In the genomic region with DNA sequence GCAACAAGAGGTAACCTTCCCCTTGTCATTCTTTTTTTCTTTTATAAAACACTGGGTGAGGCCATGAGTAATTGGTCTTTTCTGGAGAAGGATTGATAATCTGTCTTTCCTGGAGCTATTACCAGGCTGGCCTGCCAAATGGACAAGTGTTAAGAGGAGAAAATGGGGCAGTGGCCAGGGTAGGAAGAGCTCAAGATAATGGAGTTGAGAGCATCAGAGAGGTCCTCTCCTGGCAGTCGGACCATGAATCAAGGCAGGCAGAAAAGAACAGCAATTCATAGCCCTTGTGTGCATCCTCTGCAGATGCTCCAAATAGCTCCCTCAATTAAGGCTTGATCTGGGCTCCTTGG, we compare ENCODE assay signal across 28 mouse cellular contexts.
"Had no signal": no experiment of that assay in that cellular context is flagged by ENCODE, and none has a peak within 500 bp of the region (broad histone marks: within the 10 kb centered on the region; RNA-seq: fewer than 3 reads in every experiment).

No protein-coding gene starts in this region.

- H3K4me3 ChIP-seq: heart, embryonic 15.5 days; hindbrain, embryonic 10.5 days; hindbrain, embryonic 12.5 days; hindbrain, embryonic 13.5 days; hindbrain, embryonic 15.5 days; intestine, embryonic 15.5 days; kidney, embryonic 15.5 days; layer of hippocampus, adult 2 months; left cerebral cortex, adult 2 months had no signal

- H3K27me3 ChIP-seq: heart, embryonic 15.5 days; hindbrain, embryonic 12.5 days; hindbrain, embryonic 13.5 days; hindbrain, embryonic 15.5 days; intestine, embryonic 15.5 days; kidney, embryonic 15.5 days had no signal

- H3K4me1 ChIP-seq: intestine, embryonic 15.5 days had no signal

- H3K27ac ChIP-seq: heart, embryonic 15.5 days; hindbrain, embryonic 10.5 days; hindbrain, embryonic 12.5 days; hindbrain, embryonic 13.5 days; hindbrain, embryonic 14.5 days; hindbrain, embryonic 15.5 days; hindbrain, postnatal 0 days; intestine, embryonic 15.5 days; kidney, embryonic 15.5 days; kidney, postnatal 0 days; layer of hippocampus, adult 2 months; left cerebral cortex, adult 2 months had no signal

- DNase-seq: heart, postnatal 10 days; heart, postnatal 14 days; heart, postnatal 36 days; heart, postnatal 4 days; kidney, adult 11 months; kidney, adult 18-20 months; kidney, adult 2 months; kidney, adult 8-10 months; kidney, adult 9 months; kidney, postnatal 10 days; kidney, postnatal 14 days; kidney, postnatal 25 days; kidney, postnatal 36 days; kidney, postnatal 4 days; layer of hippocampus, adult 9-11 months; layer of hippocampus, postnatal 36 days had no signal
